Mouse (Mus musculus): Measurements from ENCODE around the gene Htr1b. TPM values are rescaled to one million over a fixed set of nuclear protein-coding genes. Genes with fewer than 3 reads are reported as not detected.

Htr1b gene
- polyA plus RNA-seq (2012; ENCODE audit: low replicate concordance): not detected in 2 replicates

DNA sequence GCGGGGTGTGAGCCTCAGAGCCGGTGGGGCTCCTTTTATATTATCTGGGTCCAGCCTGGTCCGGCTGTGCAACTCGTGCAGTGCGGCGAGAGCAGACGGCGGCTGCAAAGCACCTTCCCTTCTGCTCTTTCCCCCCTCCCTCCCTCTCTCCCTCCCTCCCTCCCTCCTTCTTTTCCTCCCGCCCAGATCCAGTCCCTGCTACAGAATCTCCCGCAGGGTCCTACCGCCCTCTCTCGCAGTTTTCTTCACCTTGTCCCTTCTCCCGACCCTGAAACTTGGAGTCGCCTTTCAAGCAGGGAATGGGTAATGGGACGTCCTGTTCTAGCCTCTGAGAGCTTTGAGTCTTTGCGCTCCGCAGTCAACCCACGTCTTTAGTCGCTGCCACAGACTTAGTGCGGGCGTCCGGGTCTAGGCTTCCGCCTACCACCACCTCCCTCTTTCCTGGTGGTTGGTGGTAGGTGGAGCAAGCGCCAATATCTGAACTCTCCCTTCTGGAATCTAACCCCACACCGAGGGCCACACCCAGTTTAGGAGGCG lies at the start of gene Htr1b:
Htr1b (minus strand) TSS at position 392 of the 537 bp plus-strand sequence.

Other genes with a start within 250 kb of the Htr1b start
- 0.33 and 0.64 TPM in 2 replicates for gene Mei4, start 229.8 kb upstream of the Htr1b start, polyA plus RNA-seq (2012; ENCODE audit: low replicate concordance)